Mouse (Mus musculus) midbrain, embryonic 14.5 days (tissue): ENCODE data around the gene Ap1m1. TPM values are rescaled to one million over a fixed set of nuclear protein-coding genes. Genes with fewer than 3 reads are reported as not detected.

Source experiments
- ATAC-seq: fragments of 200-750 bp; cut with Nextera tagmentation; 2 replicates; pipeline ENCODE4 v1.8.0; 2017; ENCODE audit warnings: moderate number of reproducible peaks, moderate library complexity; ENCODE audit not compliant: low FRiP score, low TSS enrichment
- DNase-seq: peaks from one replicate; pipeline ENCODE4 v3.0.0-alpha.2; 2015
- H3K27ac ChIP-seq: fragments of 300-500 bp; sonication (generic); replicated peaks from 2 replicates; pipeline ENCODE4 v1.5.1; 2014; ENCODE audit warnings: mild to moderate bottlenecking, low read depth, low read length, moderate library complexity
- H3K27me3 ChIP-seq: fragments of 300-500 bp; sonication (generic); 2 replicates; pipeline ENCODE4 v1.6.1; 2014; ENCODE audit warnings: low read length, control low read depth, mixed read lengths; ENCODE audit not compliant: control insufficient read depth, insufficient read depth
- H3K36me3 ChIP-seq: fragments of 300-500 bp; sonication (generic); 2 replicates; pipeline ENCODE4 v1.6.1; 2014; ENCODE audit warnings: low read length, control low read depth; ENCODE audit not compliant: control insufficient read depth, insufficient read depth
- H3K4me1 ChIP-seq: fragments of 300-500 bp; sonication (generic); 2 replicates; pipeline ENCODE4 v1.6.1; 2014; ENCODE audit warnings: mild to moderate bottlenecking, antibody characterized with exemption, low read length, control low read depth; ENCODE audit not compliant: control insufficient read depth, insufficient read depth
- H3K4me2 ChIP-seq: fragments of 300-500 bp; sonication (generic); 2 replicates; pipeline ENCODE4 v1.6.1; 2014; ENCODE audit warnings: mild to moderate bottlenecking, low read length, moderate library complexity
- H3K4me3 ChIP-seq: fragments of 300-500 bp; sonication (generic); replicated peaks from 2 replicates; pipeline ENCODE4 v1.5.1; 2014; ENCODE audit warnings: low read depth, low read length
- H3K9ac ChIP-seq: fragments of 300-500 bp; sonication (generic); replicated peaks from 2 replicates; pipeline ENCODE4 v1.6.1; 2014; ENCODE audit warnings: mild to moderate bottlenecking, low read length, moderate library complexity
- H3K9me3 ChIP-seq: fragments of 300-500 bp; sonication (generic); 2 replicates; pipeline ENCODE4 v1.6.1; 2016; ENCODE audit warnings: low read length, control low read depth, mixed read lengths; ENCODE audit not compliant: control insufficient read depth
- WGBS: fragments of 180-500 bp; shearing (Covaris S2); extraction: QIAGEN DNeasy Blood & Tissue Kit; methylation state at CpG from one replicate; pipeline ENCODE4 v1.1.7; 2014; 5-methylcytosine and 5-hydroxymethylcytosine counted together
- polyA plus RNA-seq: library from polyadenylated mRNA; unstranded; fragments of >200 nt; fragmentation: Nextera tagmentation; extraction: Ambion mirVana; gene quantifications from 2 replicates; pipeline ENCODE4 v1.2.1, GENCODE M21; 2014

The Ap1m1 gene
- polyA plus RNA-seq, result 235 and 260 TPM in 2 replicates

- peak within 1 kb of the TSS; percentile 61 for H3K4me3 ChIP-seq
- H3K27ac ChIP-seq, result peak within 1 kb of the TSS; percentile 93
- peaks cover 8% of the 10 kb centered on the region; the same call in 1 of the 2 replicates for H3K36me3 ChIP-seq
- WGBS, result under 1% methylated on average over 54 of the region's 54 CpGs
- DNase-seq (peak; percentile 100), ATAC-seq (peak; percentile 95)
- no peaks in the 10 kb centered on the region for H3K27me3 ChIP-seq
- H3K9me3 ChIP-seq, result no peaks in the 10 kb centered on the region
- H3K4me2 ChIP-seq, result peak within 1 kb of the TSS; percentile 75
- H3K4me1 ChIP-seq, result peaks cover 14% of the 10 kb centered on the region
- peak within 1 kb of the TSS; percentile 62 for H3K9ac ChIP-seq
Observed at GRCm38 (mm10) chr8:72239499-72240402, at the start of gene Ap1m1. TSS of gene Ap1m1 (plus strand) at chr8:72240018.

- DNase-seq (no peak), ATAC-seq (no peak)
- H3K27me3 ChIP-seq, result no peaks in the 10 kb centered on the region
- no peak overlapping the region for H3K4me3 ChIP-seq
- WGBS, result 83% methylated on average over 2 of the region's 2 CpGs
- no peak overlapping the region for H3K9ac ChIP-seq
- H3K27ac ChIP-seq, result no peak overlapping the region
- no peaks in the 10 kb centered on the region for H3K4me1 ChIP-seq
- no peaks in the 10 kb centered on the region for H3K36me3 ChIP-seq
- no peaks in the 10 kb centered on the region for H3K9me3 ChIP-seq
- no peak overlapping the region for H3K4me2 ChIP-seq
Observed at GRCm38 (mm10) chr8:72190215-72190539, 49.6 kb upstream of the Ap1m1 start.

- Histone ChIP-seq H3K4me2 (no peak overlapping the region), H3K27ac (no peak overlapping the region), H3K4me3 (no peak overlapping the region), H3K9me3 (no peaks in the 10 kb centered on the region), H3K36me3 (no peaks in the 10 kb centered on the region), H3K9ac (no peak overlapping the region), H3K4me1 (no peaks in the 10 kb centered on the region), H3K27me3 (no peaks in the 10 kb centered on the region)
- DNase-seq (no peak), ATAC-seq (no peak)
Observed at GRCm38 (mm10) chr8:72192065-72192464, 47.8 kb upstream of the Ap1m1 start.

- Histone ChIP-seq H3K4me2 (no peak overlapping the region), H3K4me3 (no peak overlapping the region), H3K9me3 (peaks cover 6% of the 10 kb centered on the region), H3K4me1 (no peaks in the 10 kb centered on the region), H3K27me3 (no peaks in the 10 kb centered on the region), H3K36me3 (no peaks in the 10 kb centered on the region), H3K9ac (no peak overlapping the region), H3K27ac (no peak overlapping the region)
- no peak for ATAC-seq
- 59% methylated on average over 8 of the region's 8 CpGs for WGBS
- no peak for DNase-seq
Observed at GRCm38 (mm10) chr8:72197997-72198396, 41.8 kb upstream of the Ap1m1 start.

GRCm38 (mm10) chr8:72208582-72208981 is 31.2 kb upstream of the Ap1m1 start:
- Histone ChIP-seq H3K9me3 (peaks cover 8% of the 10 kb centered on the region), H3K27ac (no peak overlapping the region), H3K4me2 (no peak overlapping the region), H3K4me3 (no peak overlapping the region), H3K4me1 (no peaks in the 10 kb centered on the region), H3K9ac (no peak overlapping the region), H3K36me3 (no peaks in the 10 kb centered on the region), H3K27me3 (no peaks in the 10 kb centered on the region)
- DNase-seq (no peak), ATAC-seq (no peak)
- WGBS, result 81% methylated on average over 1 of the region's 1 CpGs

- no peaks in the 10 kb centered on the region for H3K36me3 ChIP-seq
- ATAC-seq (no peak), DNase-seq (no peak)
- H3K9ac ChIP-seq, result no peak overlapping the region
- no peak overlapping the region for H3K27ac ChIP-seq
- WGBS, result 78% methylated on average over 4 of the region's 4 CpGs
- H3K4me3 ChIP-seq, result no peak overlapping the region
- no peak overlapping the region for H3K4me2 ChIP-seq
- H3K4me1 ChIP-seq, result no peaks in the 10 kb centered on the region
- H3K9me3 ChIP-seq, result no peaks in the 10 kb centered on the region
- no peaks in the 10 kb centered on the region for H3K27me3 ChIP-seq
Observed at GRCm38 (mm10) chr8:72210222-72210621, 29.6 kb upstream of the Ap1m1 start.

GRCm38 (mm10) chr8:72210710-72211109 is 29.1 kb upstream of the Ap1m1 start:
- WGBS, result 70% methylated on average over 2 of the region's 2 CpGs
- Histone ChIP-seq H3K36me3 (no peaks in the 10 kb centered on the region), H3K4me2 (no peak overlapping the region), H3K4me3 (no peak overlapping the region), H3K27ac (no peak overlapping the region), H3K4me1 (no peaks in the 10 kb centered on the region), H3K27me3 (no peaks in the 10 kb centered on the region), H3K9ac (no peak overlapping the region), H3K9me3 (no peaks in the 10 kb centered on the region)
- DNase-seq (no peak), ATAC-seq (no peak)

- DNase-seq, result no peak
- H3K4me2 ChIP-seq, result no peak overlapping the region
- H3K9me3 ChIP-seq, result no peaks in the 10 kb centered on the region
- H3K4me1 ChIP-seq, result no peaks in the 10 kb centered on the region
- WGBS, result 88% methylated on average over 1 of the region's 1 CpGs
- no peak overlapping the region for H3K27ac ChIP-seq
- ATAC-seq, result no peak
- H3K27me3 ChIP-seq, result no peaks in the 10 kb centered on the region
- H3K4me3 ChIP-seq, result no peak overlapping the region
- H3K9ac ChIP-seq, result no peak overlapping the region
- H3K36me3 ChIP-seq, result no peaks in the 10 kb centered on the region
Observed at GRCm38 (mm10) chr8:72211846-72212245, 28.0 kb upstream of the Ap1m1 start.

- no peaks in the 10 kb centered on the region for H3K9me3 ChIP-seq
- no peaks in the 10 kb centered on the region for H3K4me1 ChIP-seq
- H3K4me3 ChIP-seq, result no peak within 1 kb of the TSS
- H3K27me3 ChIP-seq, result no peaks in the 10 kb centered on the region
- no peak within 1 kb of the TSS for H3K27ac ChIP-seq
- H3K4me2 ChIP-seq, result no peak within 1 kb of the TSS
- no peak for DNase-seq
- no peak within 1 kb of the TSS for H3K9ac ChIP-seq
- WGBS, result 52% methylated on average over 4 of the region's 4 CpGs
- H3K36me3 ChIP-seq, result no peaks in the 10 kb centered on the region
- no peak for ATAC-seq
Observed at GRCm38 (mm10) chr8:72212751-72213150, 27.1 kb upstream of the Ap1m1 start, which contains the start of gene Cib3. TSS of gene Cib3 (minus strand) at chr8:72212837.
